Mouse (Mus musculus) midbrain, embryonic 15.5 days (tissue): Measurements from ENCODE around the gene Peli1. TPM values are rescaled to one million over a fixed set of nuclear protein-coding genes. Genes with fewer than 3 reads are reported as not detected.

Experiments
- ATAC-seq: fragments of 200-750 bp; cut with Nextera tagmentation; replicated peaks from 2 replicates; pipeline ENCODE4 v1.8.0; 2017; ENCODE audit warnings: moderate TSS enrichment
- H3K27ac ChIP-seq: fragments of 300-500 bp; sonication (generic); 2 replicates; pipeline ENCODE4 v1.5.1; 2015; ENCODE audit warnings: mild to moderate bottlenecking, inconsistent platforms
- H3K27me3 ChIP-seq: fragments of 300-500 bp; sonication (generic); replicated peaks from 2 replicates; pipeline ENCODE4 v1.6.1; 2015; ENCODE audit warnings: inconsistent platforms
- H3K36me3 ChIP-seq: fragments of 300-500 bp; sonication (generic); replicated peaks from 2 replicates; pipeline ENCODE4 v1.6.1; 2015; ENCODE audit warnings: inconsistent platforms
- H3K4me1 ChIP-seq: fragments of 300-500 bp; sonication (generic); 2 replicates; pipeline ENCODE4 v1.6.1; 2015; ENCODE audit warnings: inconsistent platforms
- H3K4me2 ChIP-seq: fragments of 300-500 bp; sonication (generic); 2 replicates; pipeline ENCODE4 v1.6.1; 2015; ENCODE audit warnings: inconsistent platforms, mild to moderate bottlenecking, moderate library complexity
- H3K4me3 ChIP-seq: fragments of 300-500 bp; sonication (generic); 2 replicates; pipeline ENCODE4 v1.5.1; 2015; ENCODE audit warnings: mild to moderate bottlenecking, inconsistent platforms
- H3K9ac ChIP-seq: fragments of 300-500 bp; sonication (generic); 2 replicates; pipeline ENCODE4 v1.6.1; 2015; ENCODE audit warnings: mild to moderate bottlenecking, inconsistent platforms
- H3K9me3 ChIP-seq: fragments of 300-500 bp; sonication (generic); 2 replicates; pipeline ENCODE4 v1.6.1; 2016; ENCODE audit warnings: inconsistent platforms
- WGBS: fragments of 180-500 bp; shearing (Covaris S2); methylation state at CpG from one replicate; pipeline ENCODE4 v1.1.7; 2015; ENCODE audit warnings: mixed read lengths; 5-methylcytosine and 5-hydroxymethylcytosine counted together
- polyA plus RNA-seq: library from polyadenylated mRNA; unstranded; fragments of >200 nt; fragmentation: Nextera tagmentation; extraction: Ambion mirVana; gene quantifications from 2 replicates; pipeline ENCODE4 v1.2.1, GENCODE M21; 2015

Peli1 gene
- polyA plus RNA-seq, 1 experiment from 2014 or later, result 72.3 TPM

- no peaks in the 10 kb centered on the region for H3K27me3 ChIP-seq
- 0 out of 2 replicates have a peak, but pooled peaks cover 3% of the 10 kb centered on the region for H3K4me1 ChIP-seq
- no peak overlapping the region for H3K27ac ChIP-seq
- no peaks in the 10 kb centered on the region for H3K36me3 ChIP-seq
- ATAC-seq, result no peak
- no peak overlapping the region for H3K4me2 ChIP-seq
- 87% methylated on average over 2 of the region's 2 CpGs for WGBS
- no peak overlapping the region for H3K9ac ChIP-seq
- no peak overlapping the region for H3K4me3 ChIP-seq
- H3K9me3 ChIP-seq, result no peaks in the 10 kb centered on the region
These were observed 31.3 kb downstream of the Peli1 start for GRCm38 (mm10) chr11:21122399-21122798.

GRCm38 (mm10) chr11:21131692-21132091 is 40.6 kb downstream of the Peli1 start:
- no peak for ATAC-seq
- H3K9me3 ChIP-seq, result no peaks in the 10 kb centered on the region
- 90% methylated on average over 2 of the region's 2 CpGs for WGBS

GRCm38 (mm10) chr11:21134875-21135451 is 43.9 kb downstream of the Peli1 start:
- peaks cover 9% of the 10 kb centered on the region; the same call in 1 of the 2 replicates for H3K36me3 ChIP-seq
- H3K27me3 ChIP-seq, result no peaks in the 10 kb centered on the region
- no peak for ATAC-seq
- no peak overlapping the region for H3K9ac ChIP-seq
- H3K4me1 ChIP-seq, result no peaks in the 10 kb centered on the region
- no peak overlapping the region for H3K4me3 ChIP-seq
- H3K4me2 ChIP-seq, result no peak overlapping the region
- no peak overlapping the region for H3K27ac ChIP-seq
- H3K9me3 ChIP-seq, result no peaks in the 10 kb centered on the region
- WGBS, result 83% methylated on average over 2 of the region's 2 CpGs

More at GRCm38 (mm10) chr11:21131692-21132091, 40.6 kb downstream of the Peli1 start:
- no peak overlapping the region for H3K4me3 ChIP-seq
- H3K27me3 ChIP-seq, result no peaks in the 10 kb centered on the region
- no peaks in the 10 kb centered on the region for H3K4me1 ChIP-seq
- H3K4me2 ChIP-seq, result no peak overlapping the region
- peaks cover 5% of the 10 kb centered on the region; the same call in 1 of the 2 replicates for H3K36me3 ChIP-seq
- no peak overlapping the region for H3K27ac ChIP-seq
- no peak overlapping the region for H3K9ac ChIP-seq

- H3K27ac ChIP-seq, result no peak overlapping the region
- ATAC-seq, result no peak
- H3K27me3 ChIP-seq, result no peaks in the 10 kb centered on the region
- H3K4me2 ChIP-seq, result no peak overlapping the region
- no peaks in the 10 kb centered on the region for H3K4me1 ChIP-seq
- 95% methylated on average over 1 of the region's 1 CpGs for WGBS
- H3K36me3 ChIP-seq, result peaks cover 9% of the 10 kb centered on the region; the same call in 1 of the 2 replicates
- no peaks in the 10 kb centered on the region for H3K9me3 ChIP-seq
- no peak overlapping the region for H3K4me3 ChIP-seq
- H3K9ac ChIP-seq, result no peak overlapping the region
These were observed 48.4 kb downstream of the Peli1 start for GRCm38 (mm10) chr11:21139453-21139852.

GRCm38 (mm10) chr11:21141242-21141641 is 50.2 kb downstream of the Peli1 start:
- no peaks in the 10 kb centered on the region for H3K27me3 ChIP-seq
- H3K9me3 ChIP-seq, result no peaks in the 10 kb centered on the region
- H3K27ac ChIP-seq, result no peak overlapping the region
- no peaks in the 10 kb centered on the region for H3K4me1 ChIP-seq
- WGBS, result 91% methylated on average over 7 of the region's 7 CpGs
- ATAC-seq, result no peak
- H3K4me3 ChIP-seq, result no peak overlapping the region
- H3K9ac ChIP-seq, result no peak overlapping the region
- peaks cover 5% of the 10 kb centered on the region; the same call in 1 of the 2 replicates for H3K36me3 ChIP-seq
- H3K4me2 ChIP-seq, result no peak overlapping the region

- H3K9me3 ChIP-seq, result no peaks in the 10 kb centered on the region
- H3K27ac ChIP-seq, result no peak overlapping the region
- 93% methylated on average over 4 of the region's 4 CpGs for WGBS
- no peak overlapping the region for H3K4me2 ChIP-seq
- H3K4me3 ChIP-seq, result no peak overlapping the region
- H3K4me1 ChIP-seq, result no peaks in the 10 kb centered on the region
- H3K36me3 ChIP-seq, result 0 out of 2 replicates have a peak, but pooled peaks cover 4% of the 10 kb centered on the region
- H3K27me3 ChIP-seq, result no peaks in the 10 kb centered on the region
- ATAC-seq, result no peak
- H3K9ac ChIP-seq, result no peak overlapping the region
These were observed 50.7 kb downstream of the Peli1 start for GRCm38 (mm10) chr11:21141755-21142154.

GRCm38 (mm10) chr11:21149476-21149875 is 58.4 kb downstream of the Peli1 start:
- Histone ChIP-seq H3K9me3 (no peaks in the 10 kb centered on the region), H3K27ac (no peak overlapping the region), H3K4me2 (no peak overlapping the region), H3K9ac (no peak overlapping the region), H3K36me3 (peaks cover 15% of the 10 kb centered on the region; the same call in 1 of the 2 replicates), H3K4me3 (no peak overlapping the region), H3K4me1 (no peaks in the 10 kb centered on the region), H3K27me3 (no peaks in the 10 kb centered on the region)
- no peak for ATAC-seq
- WGBS, result 85% methylated on average over 4 of the region's 4 CpGs

GRCm38 (mm10) chr11:21150316-21150715 is 59.2 kb downstream of the Peli1 start:
- H3K4me1 ChIP-seq, result no peaks in the 10 kb centered on the region
- WGBS, result 94% methylated on average over 5 of the region's 5 CpGs
- H3K9me3 ChIP-seq, result no peaks in the 10 kb centered on the region
- no peak overlapping the region for H3K27ac ChIP-seq
- H3K36me3 ChIP-seq, result peaks cover 15% of the 10 kb centered on the region; the same call in 1 of the 2 replicates
- H3K4me3 ChIP-seq, result no peak overlapping the region
- no peak overlapping the region for H3K9ac ChIP-seq
- no peaks in the 10 kb centered on the region for H3K27me3 ChIP-seq
- H3K4me2 ChIP-seq, result no peak overlapping the region
- no peak for ATAC-seq

- no peak overlapping the region for H3K4me2 ChIP-seq
- H3K27ac ChIP-seq, result no peak overlapping the region
- 100% methylated on average over 1 of the region's 1 CpGs for WGBS
- no peak for ATAC-seq
- no peak overlapping the region for H3K4me3 ChIP-seq
- no peaks in the 10 kb centered on the region for H3K4me1 ChIP-seq
- peaks cover 15% of the 10 kb centered on the region; the same call in 1 of the 2 replicates for H3K36me3 ChIP-seq
- no peaks in the 10 kb centered on the region for H3K9me3 ChIP-seq
- H3K9ac ChIP-seq, result no peak overlapping the region
- H3K27me3 ChIP-seq, result no peaks in the 10 kb centered on the region
These were observed 60.6 kb downstream of the Peli1 start for GRCm38 (mm10) chr11:21151672-21152071.

GRCm38 (mm10) chr11:21153111-21153510 is 62.0 kb downstream of the Peli1 start:
- Histone ChIP-seq H3K27me3 (no peaks in the 10 kb centered on the region), H3K36me3 (peaks cover 11% of the 10 kb centered on the region; the same call in 1 of the 2 replicates), H3K4me3 (no peak overlapping the region), H3K9ac (no peak overlapping the region), H3K4me1 (no peaks in the 10 kb centered on the region), H3K4me2 (no peak overlapping the region), H3K9me3 (no peaks in the 10 kb centered on the region), H3K27ac (no peak overlapping the region)
- ATAC-seq, result no peak
- 88% methylated on average over 4 of the region's 4 CpGs for WGBS

GRCm38 (mm10) chr11:21157595-21157994 is 66.5 kb downstream of the Peli1 start:
- no peaks in the 10 kb centered on the region for H3K27me3 ChIP-seq
- H3K9me3 ChIP-seq, result no peaks in the 10 kb centered on the region
- ATAC-seq, result no peak
- no peaks in the 10 kb centered on the region for H3K4me1 ChIP-seq
- H3K9ac ChIP-seq, result no peak overlapping the region
- no peak overlapping the region for H3K4me3 ChIP-seq
- WGBS, result 80% methylated on average over 4 of the region's 4 CpGs
- H3K36me3 ChIP-seq, result no peaks in the 10 kb centered on the region
- H3K27ac ChIP-seq, result no peak overlapping the region
- H3K4me2 ChIP-seq, result no peak overlapping the region

GRCm38 (mm10) chr11:21162093-21162492 is 71.0 kb downstream of the Peli1 start:
- 89% methylated on average over 5 of the region's 5 CpGs for whole genome bisulfite sequencing
- Histone ChIP-seq H3K36me3 (no peaks in the 10 kb centered on the region), H3K4me1 (peaks cover 8% of the 10 kb centered on the region), H3K4me3 (no peak overlapping the region), H3K9ac (no peak overlapping the region), H3K9me3 (no peaks in the 10 kb centered on the region), H3K27ac (no peak overlapping the region), H3K27me3 (no peaks in the 10 kb centered on the region), H3K4me2 (no peak overlapping the region)
- ATAC-seq, result no peak

- 66% methylated on average over 7 of the region's 7 CpGs for WGBS
- Histone ChIP-seq H3K4me3 (no peak overlapping the region), H3K36me3 (no peaks in the 10 kb centered on the region), H3K9me3 (no peaks in the 10 kb centered on the region), H3K4me1 (peaks cover 8% of the 10 kb centered on the region), H3K9ac (no peak overlapping the region), H3K4me2 (no peak overlapping the region), H3K27ac (no peak overlapping the region), H3K27me3 (no peaks in the 10 kb centered on the region)
- no peak for ATAC-seq
These were observed 72.1 kb downstream of the Peli1 start for GRCm38 (mm10) chr11:21163143-21163542.
